Mouse (Mus musculus) spleen, postnatal 10 days (tissue): ENCODE measurements around the gene Rpgr.

Source experiments
- DNase-seq, 2 experiments: peaks; one replicate each; pipeline ENCODE4 v3.0.0; 2021 to 2022; ENCODE audit warnings: low spot score in 2 of 2

Rpgr gene

DNA sequence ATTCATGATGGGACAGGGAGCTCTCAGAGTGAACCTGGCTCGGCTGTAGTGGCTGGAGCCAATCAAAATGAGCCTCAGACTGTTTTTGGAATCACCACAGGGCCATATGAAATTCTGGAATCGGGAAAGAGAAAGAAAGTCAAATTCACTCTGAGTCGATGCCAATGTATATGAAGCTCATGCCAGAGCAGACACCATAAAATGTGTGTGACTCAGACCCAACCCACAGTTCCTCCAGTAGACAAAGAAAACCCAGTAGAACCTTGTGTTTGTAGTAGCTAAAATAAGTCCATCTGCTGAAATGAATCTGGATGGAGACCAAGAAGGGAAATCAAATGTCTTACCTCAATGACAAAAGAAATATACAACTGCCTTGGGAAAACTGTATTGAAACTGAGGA lies 142.8 kb downstream of the Rpgr start:
- DNase-seq, result no peak

DNA sequence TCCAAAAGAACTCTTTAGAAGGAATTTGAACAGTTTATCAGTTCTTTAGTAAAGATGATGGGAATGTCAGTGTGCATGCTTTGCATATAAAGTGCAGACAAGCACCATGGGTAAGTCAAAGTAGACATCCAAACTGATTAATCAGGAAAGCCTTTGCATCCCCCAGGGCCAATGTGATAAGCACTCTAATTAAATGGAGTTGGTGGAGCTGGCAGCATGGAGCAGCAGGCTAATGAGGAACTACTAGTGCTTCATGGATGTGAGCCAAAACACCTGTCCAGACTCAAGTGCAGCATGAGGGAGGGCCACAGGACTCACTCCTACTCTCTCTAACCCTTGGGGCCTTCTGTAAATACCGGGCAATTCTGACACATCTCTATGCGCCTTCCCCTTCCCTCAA lies 145.2 kb downstream of the Rpgr start:
- no peak for DNase-seq

DNA sequence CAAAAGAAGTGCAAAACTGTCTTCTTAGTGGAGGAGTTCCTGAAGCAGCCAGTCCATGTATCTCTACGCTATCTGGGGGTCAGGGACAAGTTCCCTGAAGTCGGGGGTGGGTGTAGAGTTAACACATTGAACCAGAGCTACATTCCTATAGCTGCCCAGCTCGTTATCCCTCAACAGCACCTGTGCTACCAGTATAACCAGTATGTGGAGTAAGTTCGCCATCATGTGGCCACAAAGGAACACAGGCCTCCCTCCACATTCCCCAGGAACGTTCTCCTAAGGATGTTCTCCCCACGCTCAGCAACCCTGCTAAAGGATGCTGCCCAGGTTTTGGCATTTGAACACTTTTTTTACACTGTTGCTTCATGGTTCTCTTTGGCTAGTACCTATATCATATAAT lies 146.0 kb downstream of the Rpgr start:
- DNase-seq, result no peak

DNA sequence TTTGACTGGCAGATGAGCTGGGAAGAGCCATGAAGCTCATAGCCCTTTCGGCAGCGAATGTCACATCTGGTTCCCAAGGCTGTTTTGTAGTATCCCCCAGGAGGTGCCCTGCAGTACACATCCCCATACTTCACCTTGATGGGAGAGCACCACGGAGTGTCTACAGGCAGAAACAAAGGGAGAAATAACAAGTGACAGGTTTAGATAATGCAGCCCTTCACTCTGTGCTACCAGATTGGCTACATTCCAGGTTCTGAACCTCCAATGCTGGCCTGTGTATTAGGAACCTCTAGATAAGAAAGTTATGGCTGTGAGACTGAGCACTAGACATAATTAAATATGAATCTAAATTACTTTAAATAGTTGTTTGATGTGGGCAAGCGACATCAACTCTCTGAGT lies 147.3 kb downstream of the Rpgr start:
- DNase-seq, result no peak

DNA sequence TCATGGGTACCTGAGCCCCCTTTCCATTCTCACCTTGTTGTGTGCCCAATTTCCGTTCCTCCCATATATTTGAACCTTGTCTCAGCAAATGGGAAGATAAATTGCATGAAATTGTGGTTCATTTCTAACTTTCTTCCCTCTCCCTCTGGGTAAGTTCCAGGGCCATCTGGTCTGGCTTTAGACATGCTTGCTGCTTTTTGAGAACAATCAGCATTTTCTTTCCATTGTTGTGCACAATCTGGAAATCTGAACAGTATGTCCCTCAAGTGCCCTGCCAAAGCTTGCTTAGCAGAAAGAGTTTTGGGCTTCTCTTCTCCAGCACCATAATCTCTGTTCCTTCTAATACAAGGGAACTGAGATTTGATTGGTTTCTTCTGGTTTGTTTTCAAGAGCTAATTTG lies 152.9 kb downstream of the Rpgr start:
- DNase-seq, result no peak

DNA sequence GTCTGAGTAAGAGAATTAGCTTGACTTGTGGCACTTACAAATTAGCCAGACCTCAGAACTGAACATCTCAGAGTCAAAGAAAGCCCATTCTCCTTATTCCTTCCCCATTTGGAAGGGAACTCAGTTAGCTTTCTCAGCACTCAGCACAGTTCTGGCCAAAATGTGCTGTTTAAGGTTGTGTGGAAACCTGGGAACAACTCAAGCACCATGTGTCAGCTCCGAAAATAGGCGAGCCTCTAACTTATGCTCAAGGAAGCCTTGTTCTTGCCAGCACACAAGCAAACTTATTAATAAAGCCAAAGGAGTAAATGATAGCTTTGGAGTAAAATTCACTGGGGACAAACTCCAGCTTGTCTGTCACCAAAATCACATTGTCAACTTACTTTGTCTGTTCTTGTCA lies 153.4 kb downstream of the Rpgr start:
- DNase-seq, result no peak

DNA sequence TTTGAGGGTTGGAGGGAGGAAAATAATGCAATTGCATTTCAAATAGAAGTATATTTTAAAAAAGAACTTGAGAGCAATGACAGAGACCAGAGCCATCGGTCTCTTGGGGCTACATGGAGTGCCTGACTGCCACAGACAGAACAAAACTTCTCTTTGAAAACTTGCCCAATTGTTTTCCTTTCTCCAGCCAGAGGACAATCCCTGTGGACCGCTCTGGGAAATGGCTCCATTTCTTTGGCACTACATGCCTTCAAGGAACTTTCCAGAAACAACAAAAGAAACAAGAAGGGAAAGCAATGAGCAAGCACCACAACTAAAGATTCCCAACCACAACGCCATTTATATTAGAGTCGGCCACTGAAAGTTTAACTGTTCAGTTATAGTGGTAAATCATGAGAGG lies 154.5 kb downstream of the Rpgr start:
- DNase-seq, result no peak

DNA sequence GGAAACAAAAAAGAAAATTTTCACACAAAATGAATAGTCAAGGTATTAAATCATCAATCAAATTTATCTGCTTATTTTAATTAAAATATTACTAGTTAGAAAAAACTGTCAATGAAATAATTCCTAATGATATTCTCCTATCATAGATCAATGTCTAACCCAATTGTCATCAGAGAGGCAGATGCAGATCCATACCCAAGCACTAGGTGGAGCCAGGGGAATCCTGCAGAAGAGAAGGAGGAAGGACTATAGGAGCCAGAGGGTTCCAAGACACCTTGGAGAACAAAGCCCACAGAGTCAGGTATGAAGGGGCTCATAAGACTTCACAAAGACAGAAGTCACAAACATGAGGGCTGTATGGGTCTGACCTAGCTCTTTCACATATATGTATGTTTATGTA lies 182.1 kb downstream of the Rpgr start:
- no peak for DNase-seq
